Mouse (Mus musculus): ENCODE results near the gene Rab11fip4. TPM values are rescaled to one million over a fixed set of nuclear protein-coding genes. Genes with fewer than 3 reads are reported as not detected.

The Rab11fip4 gene
- total and polyA plus RNA-seq, 3 experiments = 13.2 to 41.6 (median 26.6) TPM

- no peak overlapping the region for H3K4me3 ChIP-seq (replicated peaks in 1 of 3; ENCODE audit: low read depth in 2 of 3, low read length in 2 of 3, poor library complexity in 1 of 3)
- peaks cover 7 to 28% of the 10 kb centered on the region in 2 experiments for H3K4me1 ChIP-seq (ENCODE audit: control insufficient read depth in 1 of 2, insufficient read depth in 2 of 2)
- dilution Hi-C loops (cut with MboI; ENCODE audit: extremely low pct_ligation_motif_present, extremely low pct_unique_long_range_greater_than_20kb, low sequenced_read_pairs) (no loop called here), in situ Hi-C loops (cut with MboI; ENCODE audit: low pct_ligation_motif_present, low pct_unique_long_range_greater_than_20kb, low sequenced_read_pairs) (no loop called here)
- no peak for DNase-seq (ENCODE audit: extremely low read depth)
- no peak overlapping the region for H3K4me2 ChIP-seq (ENCODE audit: insufficient read depth, low read depth, poor library complexity, severe bottlenecking)
- H3K9ac ChIP-seq (ENCODE audit: insufficient read depth, low read depth) = no peak overlapping the region
- H3K9me3 ChIP-seq (replicated peaks; ENCODE audit: low read length) = peaks cover 6% of the 10 kb centered on the region
- no peak overlapping the region for H3K27ac ChIP-seq (ENCODE audit: insufficient read depth, low read depth)
- H3K36me3 ChIP-seq (replicated peaks in 1 of 2; ENCODE audit: control insufficient read depth in 1 of 2, insufficient read depth in 1 of 2, low read length in 1 of 2) = no peaks in the 10 kb centered on the region
- TF ChIP-seq UBTF (IDR thresholded peaks at IDR 0.05; ENCODE audit: low read depth, low read length) (no peak), JUND (conservative IDR thresholded peaks at IDR 0.05; ENCODE audit: low read depth, low read length) (no peak), SIN3A (IDR thresholded peaks at IDR 0.05; ENCODE audit: low read length) (no peak), ZMIZ1 (IDR thresholded peaks at IDR 0.05; ENCODE audit: low read depth, low read length) (no peak), MYC (IDR thresholded peaks at IDR 0.05; ENCODE audit: low read depth, low read length) (no peak), HCFC1 (IDR thresholded peaks at IDR 0.05; ENCODE audit: low read depth, low read length) (no peak), MEF2A (IDR thresholded peaks at IDR 0.05; ENCODE audit: borderline replicate concordance, low read depth, low read length) (no peak), RCOR1 (conservative IDR thresholded peaks at IDR 0.05; ENCODE audit: low read depth, low read length) (no peak), RAD21 (IDR thresholded peaks at IDR 0.05; ENCODE audit: low read depth, low read length) (no peak), MXI1 (IDR thresholded peaks at IDR 0.05; ENCODE audit: low read depth, low read length) (no peak), ELF1 (IDR thresholded peaks at IDR 0.05; ENCODE audit: low read depth, low read length) (no peak), IRF4 (IDR thresholded peaks at IDR 0.05; ENCODE audit: low read depth, low read length) (no peak), CHD2 (IDR thresholded peaks at IDR 0.05; ENCODE audit: low read length) (no peak), GABPA (IDR thresholded peaks at IDR 0.05; ENCODE audit: insufficient replicate concordance, low read depth, low read length) (no peak), POLR2A (IDR thresholded peaks at IDR 0.05; ENCODE audit: low read depth, low read length) (no peak), E2F4 (IDR thresholded peaks at IDR 0.05; ENCODE audit: insufficient replicate concordance, low read depth, low read length) (no peak)
- H3K27me3 ChIP-seq (replicated peaks) = peaks cover 10% of the 10 kb centered on the region
- H3K79me2 ChIP-seq (replicated peaks; ENCODE audit: control insufficient read depth, extremely low read depth, insufficient read depth, poor library complexity, severe bottlenecking) = no peaks in the 10 kb centered on the region
Measured at GRCm38 (mm10) chr11:79663570-79663969, 72.6 kb downstream of the Rab11fip4 start.

GRCm38 (mm10) chr11:79666544-79666943 lies 75.5 kb downstream of the Rab11fip4 start:
- Histone ChIP-seq H3K4me2 (ENCODE audit: insufficient read depth, low read depth, poor library complexity, severe bottlenecking) (no peak overlapping the region), H3K9me3 (replicated peaks; ENCODE audit: low read length) (peaks cover 6% of the 10 kb centered on the region), H3K27me3 (replicated peaks) (peaks cover 4% of the 10 kb centered on the region), H3K9ac (ENCODE audit: insufficient read depth, low read depth) (no peak overlapping the region), H3K4me3 (replicated peaks in 1 of 3; ENCODE audit: low read depth in 2 of 3, low read length in 2 of 3, poor library complexity in 1 of 3) (no peak overlapping the region), H3K27ac (ENCODE audit: insufficient read depth, low read depth) (no peak overlapping the region), H3K79me2 (replicated peaks; ENCODE audit: control insufficient read depth, extremely low read depth, insufficient read depth, poor library complexity, severe bottlenecking) (no peaks in the 10 kb centered on the region), H3K36me3 (replicated peaks in 1 of 2; ENCODE audit: control insufficient read depth in 1 of 2, insufficient read depth in 1 of 2, low read length in 1 of 2) (no peaks in the 10 kb centered on the region), H3K4me1 (ENCODE audit: control insufficient read depth in 1 of 2, insufficient read depth in 2 of 2) (peaks cover 12 to 37% of the 10 kb centered on the region in 2 experiments)
- DNase-seq (ENCODE audit: extremely low read depth) = no peak
- dilution Hi-C loops (cut with MboI; ENCODE audit: extremely low pct_ligation_motif_present, extremely low pct_unique_long_range_greater_than_20kb, low sequenced_read_pairs) (no loop called here), in situ Hi-C loops (cut with MboI; ENCODE audit: low pct_ligation_motif_present, low pct_unique_long_range_greater_than_20kb, low sequenced_read_pairs) (no loop called here)
- TF ChIP-seq PAX5 (IDR thresholded peaks at IDR 0.05; ENCODE audit: low read length) = no peak
- TF ChIP-seq JUND (conservative IDR thresholded peaks at IDR 0.05; ENCODE audit: low read depth, low read length) = no peak
- TF ChIP-seq POLR2A (IDR thresholded peaks at IDR 0.05; ENCODE audit: low read depth, low read length) = no peak

All from CH12.LX (cell line).